Mouse (Mus musculus) neutrophil, adult 65 days (primary cell): ENCODE data around the gene Actr3b. TPM values are rescaled to one million over a fixed set of nuclear protein-coding genes. Genes with fewer than 3 reads are reported as not detected.

Experiments used
- total RNA-seq: library from RNA; stranded (reverse); gene quantifications from 2 replicates; pipeline ENCODE4 v1.2.4, GENCODE M21; 2023

The Actr3b gene
- 0.75 TPM in 1 of 2 replicates, not detected in the other for total RNA-seq

GRCm38 (mm10) chr5:25759460-25760409 lies at the start of gene Actr3b:
Actr3b (plus strand) TSS chr5:25759997.

Other genes with a start within 250 kb of the Actr3b start
- gene Cct8l1, start 243.9 kb upstream of the Actr3b start, total RNA-seq, result not detected in 2 replicates
- gene Xrcc2, start 54.2 kb upstream of the Actr3b start, total RNA-seq, result 17.1 and 27.2 TPM in 2 replicates
- not detected in 2 replicates for gene Gm21663, start 182.4 kb downstream of the Actr3b start, total RNA-seq
- gene Gm21671, start 194.4 kb downstream of the Actr3b start, total RNA-seq, result not detected in 2 replicates
- gene Gm21680, start 212.7 kb downstream of the Actr3b start, total RNA-seq, result not detected in 2 replicates
- gene Gm21698, start 228.7 kb downstream of the Actr3b start, total RNA-seq, result not detected in 2 replicates
- gene Gm1979, start 244.8 kb downstream of the Actr3b start, total RNA-seq, result not detected in 2 replicates